Mouse (Mus musculus) liver, embryonic 11.5 days (tissue): ENCODE results near the gene Stn1. TPM values are rescaled to one million over a fixed set of nuclear protein-coding genes. Genes with fewer than 3 reads are reported as not detected.

Experiments
- ATAC-seq: fragments of 200-750 bp; cut with Nextera tagmentation; replicated peaks from 2 replicates; pipeline ENCODE4 v1.8.0; 2017; ENCODE audit warnings: moderate number of reproducible peaks, mild to moderate bottlenecking, moderate TSS enrichment, moderate library complexity; ENCODE audit not compliant: low FRiP score
- DNase-seq: peaks from one replicate; pipeline ENCODE4 v3.0.0-alpha.2; 2017; ENCODE audit warnings: low spot score
- H3K27ac ChIP-seq: fragments of 300-500 bp; sonication (generic); 2 replicates; pipeline ENCODE4 v1.5.1; 2014; ENCODE audit warnings: mild to moderate bottlenecking, low read depth, low read length, control low read depth
- H3K27me3 ChIP-seq: fragments of 300-500 bp; sonication (generic); replicated peaks from 2 replicates; pipeline ENCODE4 v1.6.1; 2014; ENCODE audit warnings: low read length, mixed read lengths; ENCODE audit not compliant: control insufficient read depth, insufficient read depth
- H3K36me3 ChIP-seq: fragments of 300-500 bp; sonication (generic); 2 replicates; pipeline ENCODE4 v1.6.1; 2014; ENCODE audit warnings: mild to moderate bottlenecking, low read length, moderate library complexity, mixed read lengths; ENCODE audit not compliant: control insufficient read depth, insufficient read depth
- H3K4me1 ChIP-seq: fragments of 300-500 bp; sonication (generic); replicated peaks from 2 replicates; pipeline ENCODE4 v1.6.1; 2014; ENCODE audit warnings: low read length, mixed read lengths; ENCODE audit not compliant: control insufficient read depth, insufficient read depth
- H3K4me2 ChIP-seq: fragments of 300-500 bp; sonication (generic); 2 replicates; pipeline ENCODE4 v1.6.1; 2014; ENCODE audit warnings: mild to moderate bottlenecking, control low read depth, moderate library complexity
- H3K4me3 ChIP-seq: fragments of 300-500 bp; sonication (generic); 2 replicates; pipeline ENCODE4 v1.5.1; 2014; ENCODE audit warnings: low read depth, low read length, control low read depth
- H3K9ac ChIP-seq: fragments of 300-500 bp; sonication (generic); 2 replicates; pipeline ENCODE4 v1.6.1; 2014; ENCODE audit warnings: low read depth, low read length, control low read depth
- H3K9me3 ChIP-seq: fragments of 300-500 bp; sonication (generic); 2 replicates; pipeline ENCODE4 v1.6.1; 2016; ENCODE audit warnings: low read length, inconsistent platforms, mixed read lengths; ENCODE audit not compliant: control insufficient read depth
- WGBS: fragments of 180-500 bp; shearing (Covaris S2); extraction: QIAGEN DNeasy Blood & Tissue Kit; methylation state at CpG from one replicate; pipeline ENCODE4 v1.1.7; 2014; 5-methylcytosine and 5-hydroxymethylcytosine counted together
- polyA plus RNA-seq: library from polyadenylated mRNA; unstranded; fragments of >200 nt; fragmentation: Nextera tagmentation; extraction: Ambion mirVana; gene quantifications from 2 replicates; pipeline ENCODE4 v1.2.1, GENCODE M21; 2014

Gene Stn1
- polyA plus RNA-seq, 1 experiment from 2014 or later: 30.8 TPM

GRCm38 (mm10) chr19:47452211-47452610, 85.1 kb downstream of the Stn1 start:
- Histone ChIP-seq H3K36me3 (no peaks in the 10 kb centered on the region), H3K27ac (no peak overlapping the region), H3K9ac (no peak overlapping the region), H3K4me1 (peaks cover 68% of the 10 kb centered on the region), H3K27me3 (no peaks in the 10 kb centered on the region), H3K9me3 (no peaks in the 10 kb centered on the region), H3K4me3 (no peak overlapping the region), H3K4me2 (no peak overlapping the region)
- 73% methylated on average over 7 of the region's 7 CpGs for WGBS
- ATAC-seq (no peak), DNase-seq (no peak)

GRCm38 (mm10) chr19:47451476-47452113, 85.7 kb downstream of the Stn1 start:
- DNase-seq (no peak), ATAC-seq (no peak)
- Histone ChIP-seq H3K4me3 (no peak overlapping the region), H3K4me2 (no peak overlapping the region), H3K27ac (no peak overlapping the region), H3K9ac (no peak overlapping the region), H3K27me3 (no peaks in the 10 kb centered on the region), H3K36me3 (no peaks in the 10 kb centered on the region), H3K4me1 (peaks cover 71% of the 10 kb centered on the region), H3K9me3 (no peaks in the 10 kb centered on the region)
- 63% methylated on average over 10 of the region's 10 CpGs for WGBS

Other genes starting within 250 kb of the Stn1 start
- gene Sh3pxd2a, start 73.1 kb downstream of the Stn1 start, polyA plus RNA-seq: 2.9 and 3.6 TPM in 2 replicates
- gene Slk, start 42.2 kb upstream of the Stn1 start, polyA plus RNA-seq: 12.5 and 15.5 TPM in 2 replicates
- gene Col17a1, start 154.6 kb upstream of the Stn1 start, polyA plus RNA-seq: 0.36 and 0.97 TPM in 2 replicates
- 218 and 238 TPM in 2 replicates for gene Sfr1, start 194.2 kb upstream of the Stn1 start, polyA plus RNA-seq